Mouse (Mus musculus): ENCODE data around the gene Angptl7.

DNA sequence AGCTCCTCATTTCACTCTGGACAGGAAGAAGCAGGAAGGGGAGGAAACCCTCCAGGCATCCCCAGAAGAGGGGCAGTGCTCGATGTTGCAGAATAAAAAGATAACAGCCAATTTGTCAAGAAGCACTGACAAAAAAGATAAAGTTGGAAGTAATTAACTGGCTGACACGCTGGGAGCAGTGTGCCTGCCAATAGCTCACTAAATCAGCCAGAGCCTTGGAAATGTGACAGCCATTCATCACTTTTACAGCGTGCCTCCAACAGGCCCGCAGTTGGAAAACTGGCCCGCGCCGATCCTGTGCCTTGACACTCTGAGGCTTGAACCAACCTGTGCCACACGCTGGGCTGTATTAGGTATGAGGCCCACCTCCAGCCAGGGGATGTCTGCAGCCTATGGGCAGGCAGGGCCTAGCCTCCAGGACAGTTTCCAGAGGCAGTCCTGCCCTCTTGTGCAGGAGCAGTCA is 4.3 kb upstream of the Angptl7 start:
- TF ChIP-seq TAL1 (IDR thresholded peaks at IDR 0.05; ENCODE audit: low read length) (no peak), GATA1 (IDR thresholded peaks at IDR 0.05; ENCODE audit: low read length) (no peak)
